Mouse (Mus musculus) Patski (cell line): ENCODE data around the gene Disc1. TPM values are rescaled to one million over a fixed set of nuclear protein-coding genes. Genes with fewer than 3 reads are reported as not detected.

Experiments used
- ATAC-seq: fragments of 100-300 bp; one replicate; pipeline ENCODE4 v1.8.0; 2021
- CTCF ChIA-PET: fragments of 350-600 bp; sonication (Branson Sonifier 250); formaldehyde crosslinking; loops from one replicate; lab custom pipeline; 2022; ENCODE audit warnings: inconsistent platforms; lab: Charles Lee
- POLR2A ChIA-PET: fragments of 350-600 bp; sonication (Branson Sonifier 250); formaldehyde crosslinking; loops from one replicate; lab custom pipeline; 2022; ENCODE audit warnings: antibody characterized with exemption, inconsistent platforms; lab: Charles Lee
- DNase-seq: peaks from one replicate; pipeline ENCODE4 v3.0.0-alpha.2; 2011; ENCODE audit warnings: low read depth, low spot score
- H3K27me3 ChIP-seq: fragments of 371-371 bp; one replicate; pipeline ENCODE4 v1.5.1; 2021
- CTCF ChIP-seq: fragments of 100-300 bp; IDR thresholded peaks from one replicate; pipeline ENCODE4 v1.5.1; 2021
- in situ Hi-C: fragments of 300-500 bp; cut with MboI; formaldehyde crosslinking; loops from 3 replicates; pipeline ENCODE4 v1.11.1; 2018; ENCODE audit warnings: low pct_unique_long_range_greater_than_20kb, mixed read lengths
- polyA plus RNA-seq: library from polyadenylated mRNA; unstranded; gene quantifications from one replicate; pipeline ENCODE4 v1.2.3, GENCODE M21; 2021

Disc1 gene
- polyA plus RNA-seq, 1 experiment from 2014 or later, result 0.06 TPM

GRCm38 (mm10) chr8:125253505-125254180, 199.6 kb downstream of the Disc1 start:
- ATAC-seq (no peak), DNase-seq (no peak)
- in situ Hi-C loops, result no loop called here
- H3K27me3 ChIP-seq, result no peaks in the 10 kb centered on the region
- no peak for TF ChIP-seq CTCF
- CTCF ChIA-PET, result no interaction called here
- POLR2A ChIA-PET, result no interaction called here

GRCm38 (mm10) chr8:125254188-125255005, 200.4 kb downstream of the Disc1 start:
- POLR2A ChIA-PET, result no interaction called here
- CTCF ChIA-PET, result no interaction called here
- peak; percentile 53 for DNase-seq
- in situ Hi-C loops, result no loop called here
- TF ChIP-seq CTCF, result no peak
- peak; percentile 32 for ATAC-seq
- no peaks in the 10 kb centered on the region for H3K27me3 ChIP-seq

- ATAC-seq (peak; percentile 59), DNase-seq (no peak)
- H3K27me3 ChIP-seq, result no peaks in the 10 kb centered on the region
- POLR2A ChIA-PET, result interaction anchor here (0.6 kb wide), 1 partner anchor 9 kb away, joined by 4 read pairs; no protein-coding TSS in a partner anchor
- TF ChIP-seq CTCF, result no peak
- CTCF ChIA-PET, result no interaction called here
- in situ Hi-C loops, result no loop called here
These were observed 201.2 kb downstream of the Disc1 start for GRCm38 (mm10) chr8:125255006-125255685.

DNA sequence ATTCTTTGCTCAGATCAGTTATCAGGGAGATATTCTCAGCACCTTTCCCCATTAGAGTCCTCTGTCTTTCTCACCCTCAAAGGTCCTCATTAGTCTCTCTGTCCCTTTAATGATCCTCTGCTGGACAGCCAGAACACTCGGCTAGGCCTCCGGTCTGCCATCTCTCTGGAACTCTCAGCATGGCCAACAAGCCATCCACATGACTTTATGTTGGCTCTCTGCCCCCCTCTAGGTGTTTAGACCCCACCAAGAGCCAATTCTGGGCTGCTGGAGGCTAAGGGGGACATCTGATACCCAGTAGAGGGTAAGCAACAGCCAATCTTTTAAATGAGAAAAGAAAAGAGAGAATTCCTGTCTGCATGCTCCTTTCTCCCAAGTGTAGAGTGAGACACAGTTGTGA, 203.7 kb downstream of the Disc1 start:
- no peak for ATAC-seq
- POLR2A ChIA-PET, result no interaction called here
- CTCF ChIA-PET, result no interaction called here
- H3K27me3 ChIP-seq, result no peaks in the 10 kb centered on the region
- TF ChIP-seq CTCF, result no peak
- in situ Hi-C loops, result no loop called here
- DNase-seq, result no peak

DNA sequence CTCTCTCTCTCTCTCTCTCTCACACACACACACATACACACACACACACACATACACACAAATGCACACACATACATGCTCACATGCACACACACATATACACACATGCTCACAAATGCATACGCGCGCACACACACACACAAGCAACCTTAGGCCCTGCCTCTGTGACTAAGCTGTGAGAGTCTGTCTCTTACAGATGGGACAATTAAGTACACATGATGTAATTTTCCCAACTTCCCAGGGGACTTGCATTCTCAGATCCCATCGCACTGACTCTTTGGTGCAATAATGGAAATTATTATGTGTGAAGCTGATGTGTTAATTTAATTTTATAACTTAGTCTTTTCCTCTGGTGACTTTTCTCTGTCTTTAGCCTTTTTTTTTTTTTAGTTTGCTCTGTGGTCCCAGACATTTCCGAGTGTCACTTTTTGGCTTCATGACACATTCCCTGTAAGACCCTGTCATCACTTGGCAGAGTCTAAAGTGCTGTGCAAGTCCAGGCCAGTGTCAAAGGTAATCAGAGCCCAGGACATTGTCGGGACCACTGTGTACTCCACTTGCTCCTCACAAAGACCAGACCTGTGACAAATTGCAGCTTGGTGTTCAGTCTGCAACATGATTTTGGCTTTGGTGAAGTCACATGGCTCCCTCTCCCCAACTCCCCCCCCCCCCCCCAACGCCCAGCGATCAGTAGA, 205.0 kb downstream of the Disc1 start:
- no peak for TF ChIP-seq CTCF
- in situ Hi-C loops, result no loop called here
- ChIA-PET POLR2A (no interaction called here), CTCF (no interaction called here)
- H3K27me3 ChIP-seq, result no peaks in the 10 kb centered on the region
- DNase-seq (no peak), ATAC-seq (no peak)

DNA sequence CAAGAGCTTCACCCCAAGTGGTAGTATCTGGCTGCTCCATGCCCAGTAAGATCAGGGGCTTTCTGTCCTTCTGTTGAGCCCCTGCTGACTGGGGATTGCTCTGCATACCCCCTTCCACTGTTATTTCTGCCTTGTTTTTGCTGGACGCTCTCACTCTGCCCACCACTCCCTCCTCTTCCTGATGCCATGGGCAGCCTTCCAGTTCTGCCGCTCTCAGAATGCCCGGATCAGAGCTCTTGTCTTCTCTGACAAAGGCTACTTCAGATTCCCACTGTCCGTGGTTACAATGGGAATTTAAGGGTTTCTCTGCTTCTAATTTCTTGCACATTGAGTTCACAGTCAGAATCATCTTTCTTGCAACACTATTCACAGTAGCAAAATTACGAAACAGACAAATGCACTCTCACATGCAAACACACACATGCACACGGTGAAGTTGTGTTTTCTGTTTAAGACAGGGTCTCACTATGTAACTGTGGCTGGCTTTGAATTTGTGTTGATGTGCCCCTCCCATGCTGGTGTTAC, 214.2 kb downstream of the Disc1 start:
- DNase-seq (no peak), ATAC-seq (no peak)
- in situ Hi-C loops, result no loop called here
- CTCF ChIA-PET, result interaction anchor here (1.4 kb wide), 1 partner anchor 10 kb away, joined by 3 read pairs; no protein-coding TSS in a partner anchor
- POLR2A ChIA-PET, result no interaction called here
- no peaks in the 10 kb centered on the region for H3K27me3 ChIP-seq
- no peak for TF ChIP-seq CTCF

DNA sequence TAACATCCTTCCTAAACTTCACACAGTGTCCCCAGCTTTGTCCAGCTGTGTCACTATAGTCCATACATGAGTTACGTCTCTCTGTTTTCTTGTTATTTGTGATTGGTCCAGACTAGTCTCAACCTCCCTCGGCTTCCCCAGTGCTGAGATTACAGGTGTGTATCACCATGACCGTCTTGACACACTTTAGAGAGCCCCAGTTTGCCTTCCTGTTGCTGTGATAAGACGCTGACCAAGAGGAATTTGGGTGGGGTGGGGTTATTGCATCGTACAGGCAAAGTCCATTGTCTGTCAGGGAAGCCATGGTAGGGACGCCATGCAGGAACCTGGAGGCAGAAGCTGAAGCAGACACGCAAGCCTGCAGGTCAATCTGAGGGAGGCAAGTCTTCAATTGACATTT, 216.3 kb downstream of the Disc1 start:
- in situ Hi-C loops, result no loop called here
- POLR2A ChIA-PET, result interaction anchor here (0.7 kb wide), 1 partner anchor 42 kb away, joined by 3 read pairs; no protein-coding TSS in a partner anchor
- CTCF ChIA-PET, result no interaction called here
- TF ChIP-seq CTCF, result no peak
- DNase-seq (no peak), ATAC-seq (no peak)
- no peaks in the 10 kb centered on the region for H3K27me3 ChIP-seq

GRCm38 (mm10) chr8:125271357-125271756, 217.4 kb downstream of the Disc1 start:
- ChIA-PET POLR2A (no interaction called here), CTCF (no interaction called here)
- no peak for TF ChIP-seq CTCF
- in situ Hi-C loops, result no loop called here
- no peak for DNase-seq
- no peaks in the 10 kb centered on the region for H3K27me3 ChIP-seq
- ATAC-seq, result no peak

DNA sequence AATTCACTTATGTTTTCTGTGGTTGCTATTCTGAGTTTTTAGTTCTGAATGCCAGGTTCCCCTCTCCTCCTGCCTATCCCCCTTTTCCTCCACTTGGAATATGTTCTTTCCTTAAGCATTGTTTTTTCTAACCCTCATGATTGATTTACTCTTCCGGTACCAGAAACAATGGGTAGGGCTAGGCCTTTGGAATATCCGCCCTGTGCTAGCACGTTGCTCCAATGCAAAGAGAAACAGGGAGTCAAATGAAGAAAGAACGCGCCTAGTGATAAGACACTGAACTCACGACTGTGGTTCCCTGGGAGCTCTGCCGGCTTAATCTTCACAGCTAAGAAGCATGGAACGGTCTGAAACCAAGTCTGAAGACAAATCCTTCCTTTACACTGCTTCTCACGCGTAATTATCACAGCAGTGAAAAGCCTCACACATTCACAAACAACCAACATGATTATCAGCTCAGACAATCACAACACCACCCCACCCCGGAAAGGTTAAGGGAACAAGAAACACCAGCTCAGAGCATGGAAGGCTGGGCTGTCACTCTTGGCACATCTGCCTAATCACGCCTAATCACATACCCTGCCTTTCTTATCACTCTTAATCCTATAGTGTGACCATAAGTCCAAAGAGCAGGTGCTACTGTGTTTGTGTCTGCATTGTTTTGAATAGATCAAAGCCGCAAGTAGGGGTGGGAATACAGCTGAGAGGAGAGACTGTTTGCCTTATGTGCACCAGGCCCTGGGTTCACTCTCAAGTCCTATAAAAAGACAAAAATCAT, 218.3 kb downstream of the Disc1 start:
- H3K27me3 ChIP-seq, result no peaks in the 10 kb centered on the region
- no peak for TF ChIP-seq CTCF
- ATAC-seq, result no peak
- in situ Hi-C loops, result no loop called here
- DNase-seq, result no peak
- CTCF ChIA-PET, result interaction anchor here (0.8 kb wide), 1 partner anchor 164 kb away, joined by 6 read pairs; no protein-coding TSS in a partner anchor
- POLR2A ChIA-PET, result no interaction called here
